Mouse (Mus musculus) c-Kit-positive CD71-negative TER-119-negative erythroid progenitor cells, embryonic 14.5 days (primary cell): Measurements from ENCODE around the gene Dnah2.

ENCODE experiments used
- DNase-seq: peaks from one replicate; pipeline ENCODE4 v3.0.0-alpha.2; 2013; ENCODE audit warnings: low read depth

The Dnah2 gene

GRCm38 (mm10) chr11:69389531-69390399, 159.1 kb downstream of the Dnah2 start:
- DNase-seq = no peak

GRCm38 (mm10) chr11:69388680-69389079, 160.2 kb downstream of the Dnah2 start:
- DNase-seq = no peak

GRCm38 (mm10) chr11:69386758-69387157, 162.2 kb downstream of the Dnah2 start:
- no peak for DNase-seq

- DNase-seq = no peak
These were observed 163.9 kb downstream of the Dnah2 start for GRCm38 (mm10) chr11:69384979-69385378.

- DNase-seq = no peak
These were observed 166.3 kb downstream of the Dnah2 start for GRCm38 (mm10) chr11:69382478-69383105.

GRCm38 (mm10) chr11:69381356-69381755, 167.6 kb downstream of the Dnah2 start:
- DNase-seq = no peak

GRCm38 (mm10) chr11:69379600-69379999, 169.3 kb downstream of the Dnah2 start:
- no peak for DNase-seq

GRCm38 (mm10) chr11:69377766-69378165, 171.1 kb downstream of the Dnah2 start:
- DNase-seq = no peak

GRCm38 (mm10) chr11:69375646-69376045, 173.3 kb downstream of the Dnah2 start:
- no peak for DNase-seq

- DNase-seq = no peak
These were observed 175.5 kb downstream of the Dnah2 start for GRCm38 (mm10) chr11:69373223-69373965.

GRCm38 (mm10) chr11:69372780-69373170, 176.1 kb downstream of the Dnah2 start:
- DNase-seq = no peak

- no peak for DNase-seq
These were observed 176.7 kb downstream of the Dnah2 start for GRCm38 (mm10) chr11:69372056-69372779.

GRCm38 (mm10) chr11:69371601-69372000, 177.3 kb downstream of the Dnah2 start:
- no peak for DNase-seq

GRCm38 (mm10) chr11:69370817-69371215, 178.1 kb downstream of the Dnah2 start:
- DNase-seq = no peak
